Mouse (Mus musculus): ENCODE measurements at regions not wholly inside any gene's neighbourhood (a gene's known extent, or its start where the extent isn't known, plus 50 kb on each side); places are given as distances from the start of the nearest gene placed in this dataset.

DNA sequence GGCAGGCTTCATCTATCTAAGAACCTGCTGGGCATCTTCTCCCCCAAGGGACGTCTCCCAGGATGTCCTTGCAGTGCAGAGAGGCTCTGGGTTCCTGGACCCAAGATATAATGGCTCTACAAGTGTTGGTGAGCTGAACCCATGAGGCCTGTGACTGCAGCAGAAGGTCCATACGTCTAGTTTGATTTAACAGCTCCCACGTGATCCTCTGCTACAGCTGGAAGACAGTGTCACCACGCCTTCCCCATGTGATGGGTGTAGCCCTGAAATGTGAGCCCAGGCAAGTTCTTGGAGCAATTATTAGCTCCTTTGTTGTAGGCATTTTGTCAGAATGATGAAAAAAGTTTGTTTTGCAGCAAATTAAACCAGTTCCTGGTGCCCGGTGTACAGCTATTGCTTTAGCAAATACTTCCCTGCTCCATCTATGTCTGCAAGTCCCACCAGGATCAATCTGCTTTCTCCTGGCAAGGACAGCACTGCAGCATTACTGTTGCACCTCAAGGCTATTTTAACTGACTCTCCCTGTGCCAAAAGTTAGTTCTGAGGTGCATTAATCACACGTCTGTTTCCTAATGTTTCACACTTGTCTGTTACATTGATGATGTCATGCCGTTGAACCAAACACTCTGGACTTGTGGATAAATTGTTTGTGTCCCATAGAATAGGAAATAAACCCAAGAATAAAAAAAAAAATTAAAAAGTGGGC is 164.2 kb upstream of the Cdkn2b start:
- TF ChIP-seq CTCF (IDR thresholded peaks at IDR 0.05; ENCODE audit: extremely low read depth, insufficient read depth, insufficient read length, insufficient replicate concordance) (no peak), POLR2A (IDR thresholded peaks at IDR 0.05; ENCODE audit: low read depth, low read length) (no peak)

All from spleen, adult 2 months (tissue).